Mouse (Mus musculus): Measurements from ENCODE around the gene Rad51b. TPM values are rescaled to one million over a fixed set of nuclear protein-coding genes. Genes with fewer than 3 reads are reported as not detected.
A peak's percentile ranks its signal among the peaks of the same experiment; 100 is the strongest.

Gene Rad51b
- total RNA-seq, 4 experiments from 2014 or later = 0.17 to 0.34 TPM; not detected in 2

DNA sequence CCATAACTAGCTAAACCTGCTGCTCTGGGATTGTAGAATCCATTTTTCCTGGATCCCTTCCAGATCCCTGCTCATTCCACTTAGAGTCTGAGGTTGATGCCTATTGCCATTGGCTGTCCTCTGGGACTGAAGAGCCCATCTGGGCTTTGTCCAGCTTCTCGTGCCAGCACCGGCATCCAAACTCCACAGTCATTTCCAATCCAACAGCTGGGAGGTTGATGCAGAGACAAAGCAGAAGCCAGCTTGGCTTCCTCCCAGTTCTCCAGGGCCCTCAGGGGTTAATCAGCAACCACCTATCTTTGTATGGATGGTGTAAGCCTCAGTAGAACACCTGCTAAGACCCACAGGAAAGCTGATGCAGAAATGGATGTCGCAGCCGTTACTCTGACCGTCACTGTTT lies 524.8 kb downstream of the Rad51b start:
- no peak for DNase-seq (ENCODE audit: low spot score in 2 of 2)

GRCm38 (mm10) chr12:79822401-79822800 lies 525.3 kb downstream of the Rad51b start:
- no peak for DNase-seq (ENCODE audit: low spot score in 2 of 2)

DNA sequence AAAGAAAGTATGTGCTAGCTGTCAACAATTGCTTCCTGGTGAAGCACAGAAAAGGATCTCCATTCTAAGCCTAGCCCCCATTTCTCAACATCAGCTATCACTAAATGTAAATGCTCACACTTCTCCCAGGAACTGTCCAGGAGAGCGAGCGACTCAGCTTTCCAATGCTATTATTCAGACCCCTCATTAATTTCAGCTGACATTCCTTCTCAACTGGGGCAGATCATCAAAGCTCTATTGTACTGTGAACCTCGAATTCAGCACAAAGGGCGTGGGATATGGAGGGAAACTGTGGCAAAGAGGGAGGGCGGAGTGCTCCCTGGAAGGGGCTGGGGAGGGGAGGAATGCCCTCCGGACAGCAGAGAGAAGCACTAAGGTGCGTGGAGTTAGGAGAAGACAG lies 528.8 kb downstream of the Rad51b start:
- DNase-seq (ENCODE audit: low spot score in 2 of 2) = no peak

DNA sequence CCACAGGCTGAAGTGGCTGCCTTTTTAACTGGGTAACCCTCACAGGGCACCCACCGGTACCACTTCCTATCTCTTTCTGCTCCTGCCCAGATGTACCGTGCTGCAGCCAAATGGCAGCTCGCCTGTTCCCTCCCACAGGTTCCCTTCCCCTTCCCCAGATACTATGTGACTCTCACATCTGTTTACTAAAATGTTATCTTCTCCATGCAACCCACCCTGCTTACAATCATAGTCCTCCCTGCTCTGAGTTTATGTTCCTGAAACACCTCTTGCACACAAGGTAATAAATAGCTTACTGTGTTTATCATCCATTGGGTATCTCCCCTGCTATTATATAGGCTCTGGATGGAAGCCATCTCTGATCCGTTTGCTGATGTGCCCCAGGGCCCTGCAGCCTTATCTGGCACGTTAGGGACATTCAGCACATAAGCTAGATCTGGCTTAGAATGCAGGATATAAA lies 530.2 kb downstream of the Rad51b start:
- DNase-seq (ENCODE audit: low spot score in 2 of 2) = no peak

DNA sequence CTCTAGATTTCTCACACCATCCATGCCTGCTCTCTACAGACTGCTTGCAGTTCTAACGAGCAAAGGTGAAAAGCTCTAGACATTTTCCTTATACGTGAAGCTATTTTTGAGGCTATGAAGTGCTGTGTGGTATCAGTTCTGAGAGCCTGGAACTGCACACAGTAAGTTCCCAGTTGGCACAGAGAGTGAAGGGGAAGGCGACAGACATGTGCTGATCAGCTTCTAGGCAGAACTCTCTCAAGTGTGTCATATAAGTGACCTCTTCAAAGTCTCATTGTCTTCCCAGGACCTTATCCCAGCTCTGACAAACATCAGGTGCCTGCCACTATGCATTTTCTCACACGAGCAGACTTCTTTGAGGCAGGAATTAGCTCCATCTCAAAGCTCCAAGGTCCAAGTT lies 530.7 kb downstream of the Rad51b start:
- DNase-seq (ENCODE audit: low spot score in 2 of 2) = no peak

DNA sequence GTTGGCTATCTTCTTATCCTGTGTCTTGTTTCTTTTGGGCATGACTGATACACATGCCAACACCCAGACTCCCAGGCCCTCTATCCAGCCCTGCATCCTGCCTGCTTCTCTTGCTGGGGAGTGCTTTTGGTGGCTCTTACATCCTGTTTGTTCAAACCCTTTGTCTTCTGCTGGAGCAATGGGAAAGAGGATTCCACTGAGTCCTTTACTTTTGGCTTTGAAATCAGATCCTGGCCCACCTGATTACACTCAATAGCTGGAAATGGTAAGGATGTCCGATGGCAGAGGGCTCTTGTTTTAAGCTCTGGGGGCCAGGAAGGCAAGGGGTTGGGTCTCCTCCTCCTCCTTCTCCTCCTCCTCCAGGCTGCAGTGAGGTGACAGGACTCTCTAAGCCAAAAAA lies 533.6 kb downstream of the Rad51b start:
- DNase-seq (ENCODE audit: low spot score in 2 of 2) = no peak

- no peak for DNase-seq (ENCODE audit: low spot score in 2 of 2)
Measured at GRCm38 (mm10) chr12:79832611-79833010, 535.5 kb downstream of the Rad51b start.

DNA sequence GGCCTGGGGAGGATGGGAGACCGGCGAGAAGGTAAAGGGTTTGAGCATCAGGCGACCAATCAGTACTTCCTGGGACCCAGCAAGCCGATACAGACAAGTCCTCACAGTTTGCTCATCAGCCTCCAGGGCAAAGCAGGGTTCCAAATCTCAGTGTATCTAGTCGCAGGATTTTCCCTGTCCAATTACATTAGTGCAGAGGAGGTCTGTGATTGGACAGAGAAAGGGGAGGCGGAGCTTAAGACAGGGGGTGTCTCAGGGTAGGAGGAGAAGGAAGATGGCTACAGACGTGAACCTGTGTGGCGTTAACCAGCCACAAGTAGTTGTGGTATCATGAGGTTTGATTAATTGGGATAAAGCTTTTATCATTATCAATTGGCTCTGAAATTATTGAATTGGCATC lies 538.4 kb downstream of the Rad51b start:
- no peak for DNase-seq (ENCODE audit: low spot score in 2 of 2)

- peak; percentile 17 to 19 for DNase-seq (ENCODE audit: low spot score in 2 of 2)
Measured at GRCm38 (mm10) chr12:79838181-79838961, 541.3 kb downstream of the Rad51b start.

- no peak for DNase-seq (ENCODE audit: low spot score in 2 of 2)
Measured at GRCm38 (mm10) chr12:79839096-79839941, 542.2 kb downstream of the Rad51b start.

- no peak for DNase-seq (ENCODE audit: low spot score in 2 of 2)
Measured at GRCm38 (mm10) chr12:79840465-79840864, 543.4 kb downstream of the Rad51b start.

DNA sequence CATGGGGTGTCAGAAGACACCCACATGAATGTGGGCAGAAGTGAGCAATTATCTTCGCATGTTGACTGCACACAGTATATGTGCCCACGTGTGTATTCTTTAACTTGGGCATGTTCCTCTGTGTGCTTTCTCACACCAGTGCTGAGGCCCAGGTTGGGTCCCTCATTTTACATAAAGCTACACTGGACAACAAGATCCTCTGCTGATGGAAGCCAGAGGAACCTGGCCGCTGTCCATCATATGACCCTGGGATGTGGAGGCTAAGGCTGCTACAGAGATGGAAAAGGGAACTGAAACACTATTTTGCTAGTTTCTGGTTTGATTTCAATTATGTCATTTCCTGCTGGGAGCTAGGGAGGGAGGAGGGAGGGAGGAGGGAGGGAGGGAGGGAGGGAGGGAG lies 544.2 kb downstream of the Rad51b start:
- DNase-seq (ENCODE audit: low spot score in 2 of 2) = no peak

GRCm38 (mm10) chr12:79842319-79842718 lies 545.2 kb downstream of the Rad51b start:
- DNase-seq (ENCODE audit: low spot score in 2 of 2) = no peak

GRCm38 (mm10) chr12:79843002-79843401 lies 545.9 kb downstream of the Rad51b start:
- DNase-seq (ENCODE audit: low spot score in 2 of 2) = no peak

- DNase-seq (ENCODE audit: low spot score in 2 of 2) = no peak
Measured at GRCm38 (mm10) chr12:79843496-79843895, 546.4 kb downstream of the Rad51b start.

- no peak for DNase-seq (ENCODE audit: low spot score in 2 of 2)
Measured at GRCm38 (mm10) chr12:79846247-79847151, 549.4 kb downstream of the Rad51b start.

GRCm38 (mm10) chr12:79848539-79848938 lies 551.5 kb downstream of the Rad51b start:
- no peak for DNase-seq (ENCODE audit: low spot score in 2 of 2)

GRCm38 (mm10) chr12:79850021-79850420 lies 552.9 kb downstream of the Rad51b start:
- no peak for DNase-seq (ENCODE audit: low spot score in 2 of 2)

GRCm38 (mm10) chr12:79851898-79852297 lies 554.8 kb downstream of the Rad51b start:
- no peak for DNase-seq (ENCODE audit: low spot score in 2 of 2)

- DNase-seq (ENCODE audit: low spot score in 2 of 2) = no peak
Measured at GRCm38 (mm10) chr12:79852606-79853005, 555.5 kb downstream of the Rad51b start.

DNA sequence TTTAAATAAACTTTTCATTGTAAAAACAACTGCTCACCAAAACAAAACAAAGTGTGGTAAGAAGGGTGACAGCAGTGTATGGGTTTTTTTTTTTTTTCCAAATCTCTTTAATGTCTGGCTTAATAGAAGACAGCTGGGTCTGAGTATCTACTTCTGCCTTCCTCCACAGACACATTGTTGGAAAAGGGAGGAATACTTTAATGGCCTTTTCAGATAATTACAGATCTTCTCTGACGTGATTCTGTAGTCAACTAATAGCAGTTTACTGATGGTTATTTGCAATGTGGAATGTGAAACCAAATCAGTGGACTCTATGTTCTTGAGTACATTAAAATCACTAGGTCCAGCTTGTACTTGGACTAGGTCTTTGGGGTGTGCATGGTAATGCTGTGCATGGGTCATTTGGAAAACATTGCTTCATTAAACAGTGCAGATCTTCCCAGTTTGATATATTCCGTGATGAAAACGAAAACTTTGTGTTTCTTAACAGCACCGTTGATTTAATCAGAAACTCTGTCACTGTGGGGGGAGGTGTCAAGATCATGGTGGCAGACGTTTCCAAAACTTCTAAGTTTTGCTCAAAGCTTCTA lies 556.9 kb downstream of the Rad51b start:
- no peak for DNase-seq (ENCODE audit: low spot score in 2 of 2)
